Mouse (Mus musculus): ENCODE results near the gene Mybbp1a.
A peak's percentile ranks its signal among the peaks of the same experiment; 100 is the strongest.
"Not testable (repeated sequence)": the region's sequence is repeated elsewhere in the genome, so short reads cannot be mapped to it uniquely, and the experiment has no call there.

Mybbp1a gene

DNA sequence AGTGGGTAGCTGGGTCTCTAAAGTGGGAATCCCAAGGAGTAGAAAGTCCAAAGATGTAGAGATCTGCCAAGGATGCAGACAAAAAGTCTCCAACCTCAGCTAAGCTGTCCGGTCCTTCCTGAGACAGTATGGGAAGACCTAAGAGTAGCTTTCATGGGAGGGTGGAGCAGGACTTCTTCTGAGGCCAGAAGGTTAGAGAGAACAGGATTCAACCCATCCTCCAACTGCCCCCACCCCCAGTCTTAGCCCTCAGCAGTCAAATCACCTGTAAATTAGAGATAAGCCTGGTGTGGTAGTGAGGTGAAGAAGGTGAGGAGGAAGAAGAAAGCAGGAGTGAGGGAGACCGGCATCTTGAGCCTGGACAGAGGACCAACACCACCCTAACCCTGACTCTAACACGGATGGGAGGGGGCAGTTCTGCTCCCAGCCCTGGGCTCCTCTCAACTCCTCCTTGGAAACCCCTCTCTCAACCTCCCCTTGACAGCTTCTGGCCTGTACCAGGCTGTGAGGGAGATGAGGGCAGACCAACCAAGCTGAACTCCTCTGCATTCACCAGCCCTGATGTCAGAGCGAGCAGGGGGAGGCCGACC, 27.5 kb upstream of the Mybbp1a start:
- peak in 1 of 2 experiments; percentile 31 for DNase-seq

DNA sequence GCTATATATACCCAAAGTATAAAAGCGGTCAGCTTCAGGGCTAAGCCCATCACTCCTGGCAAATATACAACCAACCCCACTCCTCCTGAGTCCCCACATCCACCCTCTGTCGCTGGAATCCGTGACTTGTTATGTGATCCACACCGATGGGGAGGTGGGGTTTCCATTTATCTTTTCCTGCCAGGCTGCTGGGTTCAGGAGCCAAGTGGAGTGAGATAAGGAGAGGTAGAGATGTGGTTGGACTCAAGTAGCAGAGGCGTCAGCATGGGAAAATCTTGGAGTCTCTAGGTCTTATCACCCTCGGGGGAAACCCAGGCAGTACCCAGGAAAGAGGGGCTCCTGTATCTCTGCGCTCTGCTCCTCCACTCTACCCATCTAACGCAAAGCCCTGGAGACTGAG, 26.0 kb upstream of the Mybbp1a start:
- DNase-seq: no peak

DNA sequence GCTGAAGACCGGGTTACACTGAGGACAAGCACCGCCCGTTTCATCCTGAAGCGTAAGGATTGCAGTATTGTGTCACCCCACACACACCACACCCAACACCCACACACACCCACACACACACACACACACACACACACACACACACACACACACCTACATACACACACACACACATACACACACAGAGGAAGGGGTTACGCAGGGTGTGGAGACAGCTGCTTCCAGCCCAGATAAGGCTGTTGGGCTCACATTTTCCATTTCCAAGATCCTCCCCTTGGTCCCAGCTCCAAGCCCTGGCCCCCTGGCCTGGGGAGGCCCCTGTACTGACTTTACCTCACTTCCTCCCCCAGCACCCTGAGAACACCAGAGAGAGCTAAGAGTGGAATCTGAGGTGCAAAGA, 24.5 kb upstream of the Mybbp1a start:
- DNase-seq: peak in 1 of 2 experiments; percentile 41

DNA sequence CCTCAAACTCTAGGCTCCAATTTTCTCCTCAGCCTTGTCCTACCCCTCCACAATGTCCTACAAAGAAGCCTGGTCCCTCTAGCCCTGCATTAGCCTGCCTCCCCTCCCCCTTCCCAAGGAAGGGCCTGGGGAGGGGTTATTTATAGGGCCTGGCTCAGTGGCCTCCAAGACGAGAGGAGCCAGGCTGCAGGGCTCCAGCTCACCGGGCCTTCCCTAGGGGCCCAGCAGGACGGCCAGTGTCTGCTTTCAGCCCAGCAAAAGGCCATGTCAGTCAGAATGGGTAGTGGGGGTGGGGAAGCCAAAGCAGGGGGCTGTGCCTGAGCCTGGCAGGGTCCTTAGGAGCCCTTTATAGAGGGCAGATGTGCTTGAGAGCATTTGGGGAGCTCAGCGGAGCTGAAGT, 23.8 kb upstream of the Mybbp1a start:
- DNase-seq: peak in 1 of 2 experiments; percentile 18

DNA sequence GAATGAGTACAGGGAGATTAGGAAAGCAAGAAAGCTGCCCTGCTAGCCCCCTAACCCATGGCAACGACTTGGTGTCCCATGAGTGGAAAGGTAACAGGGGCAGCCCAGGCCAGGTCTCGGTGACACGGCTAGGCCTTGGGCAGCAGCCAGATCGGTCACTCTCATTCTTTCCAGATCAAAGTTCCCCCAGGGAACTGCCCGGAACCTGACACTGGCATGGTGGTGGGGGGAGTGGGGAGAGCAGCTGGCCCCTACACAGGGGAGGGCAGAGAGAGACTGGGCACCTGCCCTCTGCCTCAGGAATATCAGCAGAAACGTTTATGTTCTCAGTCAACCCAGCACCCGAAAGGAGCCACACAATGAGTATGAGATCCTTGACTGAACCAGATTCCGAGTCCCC, 22.9 kb upstream of the Mybbp1a start:
- DNase-seq: no peak

DNA sequence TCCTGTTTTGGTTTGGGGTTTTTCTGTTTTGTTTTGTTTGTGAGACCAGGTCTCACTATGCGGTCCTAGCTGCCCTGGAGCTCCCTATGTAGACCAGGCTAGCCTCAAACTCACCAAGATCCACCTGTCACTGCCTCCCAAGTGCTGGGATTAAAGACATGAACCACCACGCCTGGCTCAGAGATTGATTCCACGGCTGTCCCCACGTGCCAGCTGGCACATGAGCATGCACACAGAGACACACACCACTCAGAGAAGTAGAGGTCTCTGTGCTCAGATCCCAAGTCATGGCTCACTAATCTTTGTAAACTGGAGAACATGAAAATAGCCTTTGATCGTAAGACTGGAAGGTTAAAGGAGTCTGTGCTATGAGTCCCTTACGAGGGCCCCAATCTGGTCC, 22.1 kb upstream of the Mybbp1a start:
- no peak for DNase-seq

DNA sequence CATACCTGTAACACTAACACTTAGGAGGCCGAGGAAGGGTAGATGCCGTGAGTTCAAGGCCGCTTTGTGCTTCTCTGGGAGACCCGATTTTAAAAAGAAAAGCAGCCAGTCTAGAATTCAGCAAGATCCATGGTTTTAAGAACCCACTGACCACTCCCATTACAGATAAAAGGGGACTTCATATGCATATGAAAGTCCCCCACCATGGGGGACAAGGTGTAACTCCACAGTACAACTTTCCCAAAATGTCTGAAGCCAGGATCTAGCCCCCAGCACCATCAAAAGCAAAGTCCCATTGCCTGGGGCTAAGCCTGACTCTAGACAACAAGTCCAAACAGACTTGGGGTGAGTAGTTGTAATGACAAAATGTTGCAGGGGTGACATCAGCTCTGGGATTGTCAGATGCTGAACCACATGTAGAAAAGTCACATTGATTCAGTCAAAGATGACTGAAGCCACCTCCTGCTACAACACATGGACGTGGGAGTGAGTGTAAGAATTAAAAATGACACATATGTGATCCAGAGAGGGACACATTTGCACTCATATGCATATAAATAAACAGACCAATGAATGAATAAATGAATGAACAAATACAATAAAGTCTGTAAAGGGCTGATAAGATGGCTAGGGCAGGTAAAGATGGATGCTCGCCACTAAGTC, 20.6 kb upstream of the Mybbp1a start:
- DNase-seq: no peak

DNA sequence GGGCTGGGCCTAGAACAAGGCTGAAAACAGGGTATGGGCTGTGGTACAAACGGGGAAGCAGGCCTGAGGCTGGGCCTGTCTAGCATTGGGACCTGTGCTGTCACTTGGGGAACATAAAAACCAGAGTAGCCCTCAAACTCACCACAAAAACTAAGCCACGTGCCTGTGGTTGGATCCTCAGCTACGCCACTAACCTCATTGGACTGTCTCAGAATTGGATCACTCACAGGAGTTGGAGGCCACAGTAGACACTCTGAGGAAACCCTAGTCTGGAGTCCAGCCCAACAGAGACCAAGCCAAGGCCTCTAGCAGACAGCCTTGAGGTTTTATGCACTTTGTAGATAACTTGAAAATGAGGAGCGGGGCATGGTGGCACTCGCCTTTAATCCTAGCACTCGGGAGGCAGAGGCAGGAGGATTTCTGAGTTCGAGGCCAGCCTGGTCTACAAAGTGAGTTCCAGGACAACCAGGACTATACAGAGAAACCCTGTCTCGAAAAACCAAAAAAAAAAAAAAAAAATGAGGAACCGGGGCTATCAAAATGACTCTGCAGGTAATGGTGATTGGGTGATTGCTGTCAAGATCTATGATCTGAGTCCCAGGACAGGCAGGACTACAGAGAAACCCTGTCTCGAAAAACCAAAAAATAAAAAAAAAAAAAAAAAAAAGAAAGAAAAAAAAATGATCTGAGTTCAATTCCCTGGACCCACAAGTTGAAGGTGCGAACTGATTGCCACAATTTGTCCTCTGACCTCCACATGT, 19.5 kb upstream of the Mybbp1a start:
- DNase-seq: no peak

DNA sequence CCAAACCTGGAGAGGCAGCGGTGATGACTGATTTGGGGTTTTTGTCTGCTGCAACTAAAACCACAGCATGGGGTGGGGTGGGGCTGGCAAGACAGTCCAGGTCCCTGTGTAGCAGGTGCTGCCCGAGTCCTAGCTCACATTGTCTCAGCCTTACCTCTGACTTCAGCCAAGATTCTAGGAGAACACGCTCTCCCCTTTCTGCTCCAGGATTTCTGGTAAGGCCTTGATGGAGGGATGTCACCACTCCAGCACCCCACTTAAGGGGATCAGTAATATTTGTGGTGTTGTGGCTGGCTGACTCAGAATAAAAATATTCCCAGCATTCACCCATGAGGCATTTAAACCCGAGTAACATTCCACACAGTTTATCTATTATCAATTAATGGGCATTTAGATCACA, 17.5 kb upstream of the Mybbp1a start:
- DNase-seq: no peak

DNA sequence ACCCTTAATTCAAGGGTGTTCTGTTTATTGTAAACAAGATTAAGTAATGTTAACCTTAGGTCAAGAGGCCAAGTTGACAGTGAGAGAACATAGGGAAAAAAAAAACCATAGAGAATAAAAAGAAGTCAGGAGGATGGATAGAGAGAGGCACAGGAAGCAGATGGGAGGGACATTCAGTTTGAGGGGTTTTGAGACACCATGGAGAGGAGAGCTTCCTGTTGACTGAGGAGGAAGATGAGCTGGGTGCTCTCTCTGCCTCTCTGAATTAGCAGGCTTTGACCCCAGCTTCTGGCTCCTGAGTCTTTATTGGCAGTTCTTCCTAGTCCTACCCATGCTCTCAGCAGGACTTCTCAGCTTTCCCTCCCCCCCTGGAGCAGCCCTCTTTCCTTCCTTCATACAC, 16.0 kb upstream of the Mybbp1a start:
- no peak for DNase-seq

DNA sequence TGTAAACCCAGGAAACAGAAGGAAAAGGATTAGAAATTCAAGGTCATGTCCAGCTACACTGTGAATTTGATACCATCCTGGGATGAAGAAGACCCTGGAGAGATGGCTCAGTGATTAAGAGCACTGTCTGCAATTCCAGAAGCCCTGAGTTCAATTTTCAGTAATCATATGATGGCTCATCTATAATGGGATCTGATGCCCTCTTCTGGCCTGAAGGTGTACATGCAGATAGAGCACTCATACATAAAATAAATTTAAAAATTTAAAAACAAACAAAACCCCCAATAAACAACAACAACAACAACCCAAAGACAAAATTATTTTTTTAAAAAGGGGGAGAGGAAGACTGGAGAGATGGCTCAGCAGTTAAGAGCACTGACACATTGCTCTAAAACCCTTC, 14.3 kb upstream of the Mybbp1a start:
- DNase-seq: no peak

DNA sequence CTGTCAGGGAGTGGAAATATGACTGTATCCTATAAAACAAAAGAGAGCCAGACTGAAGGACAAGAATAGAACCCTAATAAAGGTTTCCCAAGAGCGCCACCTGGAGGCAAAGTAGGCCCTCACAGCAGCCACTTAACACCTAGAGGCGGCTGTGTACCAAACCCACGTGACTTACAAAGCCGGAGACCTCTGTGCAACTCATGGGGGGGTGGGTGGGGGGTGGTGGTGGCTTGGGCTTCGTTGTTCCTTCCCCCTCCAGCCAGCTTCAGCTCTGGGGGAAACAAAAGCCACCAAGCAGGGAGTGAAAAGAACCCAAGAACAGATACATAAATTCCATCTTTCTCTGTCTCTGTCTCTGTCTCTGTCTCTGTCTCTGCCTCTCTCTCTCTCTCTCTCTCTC, 12.5 kb upstream of the Mybbp1a start:
- peak; percentile 82 to 89 for DNase-seq

DNA sequence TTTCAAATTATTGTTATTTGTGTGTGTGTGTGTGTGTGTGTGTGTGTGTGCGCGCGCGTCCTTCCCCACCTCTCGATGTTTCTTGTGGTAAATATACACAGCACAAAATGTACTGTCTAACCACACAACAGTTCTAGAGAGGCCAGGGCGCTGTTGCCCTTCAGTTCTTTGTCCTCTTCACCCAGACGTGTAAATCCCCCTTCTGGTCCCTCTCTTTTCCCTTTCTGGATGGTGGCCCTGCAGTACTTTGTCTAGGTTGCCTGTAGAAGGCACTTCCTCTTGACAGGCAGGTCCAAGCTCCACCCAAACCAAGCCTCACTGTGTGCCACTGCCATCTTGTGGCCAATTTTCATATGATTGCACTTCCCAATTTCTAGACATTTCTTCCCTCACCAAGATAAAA, 11.9 kb upstream of the Mybbp1a start:
- DNase-seq: peak; percentile 77 to 88

DNA sequence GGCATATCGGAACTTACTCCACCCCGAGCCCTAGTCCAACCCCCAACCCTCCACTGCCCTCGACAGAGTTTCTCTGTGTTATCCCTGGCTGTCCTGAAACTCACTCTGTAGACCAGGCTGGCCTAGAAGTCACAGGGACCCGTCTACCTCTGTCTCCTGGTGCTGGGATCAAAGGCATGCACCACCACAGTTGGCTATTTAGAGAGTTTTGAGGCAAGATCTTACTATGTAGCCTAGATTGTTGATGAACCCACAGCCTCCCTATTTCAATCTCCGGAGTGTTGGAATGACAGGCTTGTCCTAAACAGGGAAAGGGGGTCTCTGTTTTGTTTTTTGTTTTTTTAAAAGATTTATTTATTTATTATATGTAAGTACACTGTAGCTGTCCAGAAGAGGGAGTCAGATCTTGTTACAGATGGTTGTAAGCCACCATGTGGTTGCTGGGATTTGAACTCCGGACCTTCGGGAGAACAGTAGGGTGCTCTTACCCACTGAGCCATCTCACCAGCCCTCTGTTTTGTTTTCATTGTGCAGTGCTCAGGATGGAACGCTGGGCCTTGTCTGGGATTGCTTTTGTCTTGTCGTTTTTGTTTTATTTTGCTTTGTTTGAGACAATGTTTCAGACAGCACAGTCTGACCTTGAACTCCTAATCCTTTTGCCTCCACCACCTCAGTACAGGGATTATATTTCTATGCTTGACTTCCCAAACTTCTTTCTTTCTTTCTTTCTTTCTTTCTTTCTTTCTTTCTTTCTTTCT, 10.7 kb upstream of the Mybbp1a start:
- DNase-seq: not testable (repeated sequence)

DNA sequence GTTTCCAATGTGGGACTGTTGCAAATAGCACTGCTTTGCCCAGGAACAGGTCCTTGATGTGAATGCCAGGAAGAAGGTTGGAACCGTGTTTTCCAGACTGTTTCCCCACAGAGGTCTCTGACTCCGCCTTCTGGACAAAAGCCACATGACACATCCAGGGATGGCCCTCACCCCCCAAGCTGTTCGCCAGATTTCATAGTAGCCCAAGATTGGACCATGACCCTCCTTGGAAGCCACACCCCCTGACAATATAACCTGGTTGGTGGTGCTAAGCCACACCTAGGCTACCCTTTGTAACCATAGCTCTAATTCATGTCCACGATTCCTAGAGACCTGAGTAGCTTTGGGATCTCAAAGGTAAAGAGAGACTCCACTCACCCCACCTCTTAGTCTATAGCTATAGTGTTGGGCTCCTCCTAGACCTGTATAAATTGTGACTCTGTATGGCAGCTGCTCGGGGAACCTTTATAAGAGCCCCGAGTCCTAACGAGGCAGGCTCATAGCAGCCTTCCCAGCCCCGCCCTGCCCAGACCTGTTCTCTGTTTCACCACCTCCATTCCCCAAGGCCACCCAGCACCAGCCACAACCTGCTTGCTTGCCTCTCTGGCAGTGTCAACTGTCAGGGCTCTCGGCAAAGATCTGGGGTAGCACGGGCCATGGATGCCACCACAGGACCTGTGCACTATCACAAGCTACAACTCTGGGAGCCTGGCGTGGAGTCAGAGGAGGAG, 6.0 kb upstream of the Mybbp1a start, which contains the start of gene Ggt6:
Gene Ggt6 (plus strand): TSS at position 564 of the 731 bp plus-strand sequence.
- DNase-seq: peak; percentile 6 to 24

DNA sequence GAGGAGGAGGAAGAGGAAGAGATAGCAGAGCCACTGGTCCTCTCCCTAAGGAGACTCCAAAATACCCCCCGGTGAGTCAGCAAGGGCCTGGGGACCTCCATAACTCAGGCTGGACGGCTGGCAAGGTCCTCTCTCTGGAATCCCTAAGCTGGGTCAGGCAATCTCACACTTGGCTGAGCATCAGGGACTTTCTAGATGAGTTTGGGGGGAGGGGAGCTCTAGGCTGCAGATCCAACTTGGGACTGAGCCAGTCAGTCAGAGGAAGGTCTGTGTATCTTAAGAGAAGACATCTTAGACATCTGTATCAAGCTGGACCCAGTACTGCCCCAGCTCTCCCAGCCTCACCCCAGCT, 5.5 kb upstream of the Mybbp1a start:
- peak in 1 of 2 experiments; percentile 65 for DNase-seq

DNA sequence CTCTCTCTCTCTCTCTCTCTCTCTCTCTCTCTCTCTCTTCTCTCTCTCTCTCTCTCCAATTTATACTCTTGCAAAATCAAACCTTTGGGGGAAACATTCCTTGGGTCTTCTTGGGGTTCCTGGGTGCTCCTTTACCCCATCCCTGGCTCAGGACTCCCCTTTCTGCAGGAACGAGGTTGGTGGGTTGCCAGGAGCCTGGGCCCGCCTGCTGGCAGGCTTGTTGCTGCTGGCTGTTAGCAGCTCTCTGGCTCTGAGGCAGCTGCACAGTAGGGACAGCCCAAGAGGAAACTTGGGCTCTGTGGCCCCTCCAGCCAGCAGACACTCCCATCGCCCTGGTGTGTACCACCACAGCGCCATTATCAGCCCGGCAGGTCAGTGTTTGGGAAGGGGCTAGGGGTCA, 4.9 kb upstream of the Mybbp1a start:
- peak in 1 of 2 experiments; percentile 70 for DNase-seq

DNA sequence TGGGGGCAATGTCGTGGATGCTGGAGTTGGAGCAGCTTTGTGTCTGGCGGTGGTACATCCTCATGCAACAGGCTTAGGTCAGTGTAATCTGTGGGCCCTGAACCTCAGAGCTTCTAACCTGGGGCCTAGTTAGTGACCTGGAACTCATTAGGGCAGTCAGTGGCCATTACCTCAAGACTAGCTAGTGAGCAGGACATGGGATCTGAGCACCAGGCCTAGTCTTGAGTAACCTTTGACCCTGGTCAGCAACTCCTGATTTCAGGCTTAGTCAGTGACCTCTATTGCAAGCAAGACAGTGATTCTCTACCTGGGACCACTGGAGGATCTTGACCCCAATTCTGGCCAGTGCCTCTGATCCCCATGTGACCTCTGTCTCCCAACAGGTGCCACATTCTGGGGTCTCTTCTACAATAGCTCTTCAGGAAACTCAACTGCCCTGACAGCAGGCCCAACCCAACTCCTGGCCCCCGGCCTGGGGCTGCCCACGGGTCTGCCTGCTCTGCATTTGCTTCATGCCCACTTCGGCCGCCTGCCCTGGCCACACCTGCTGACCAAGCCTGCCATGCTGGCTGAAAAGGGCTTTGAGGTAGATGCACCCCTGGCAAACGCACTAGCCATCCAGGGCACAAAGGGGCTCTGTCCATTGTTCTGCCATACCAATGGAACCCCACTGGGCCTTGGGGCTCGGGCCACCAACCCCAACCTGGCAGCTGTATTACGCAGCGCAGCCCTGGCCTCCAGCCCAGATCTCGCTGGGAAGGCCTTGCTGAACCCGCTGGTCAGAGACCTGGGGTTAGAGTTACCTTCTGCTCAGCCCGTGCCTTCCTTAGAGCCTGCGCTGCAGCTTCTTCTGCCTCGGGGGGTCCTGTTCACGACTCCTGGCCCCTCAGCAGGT, 4.2 kb upstream of the Mybbp1a start:
- no peak for DNase-seq

DNA sequence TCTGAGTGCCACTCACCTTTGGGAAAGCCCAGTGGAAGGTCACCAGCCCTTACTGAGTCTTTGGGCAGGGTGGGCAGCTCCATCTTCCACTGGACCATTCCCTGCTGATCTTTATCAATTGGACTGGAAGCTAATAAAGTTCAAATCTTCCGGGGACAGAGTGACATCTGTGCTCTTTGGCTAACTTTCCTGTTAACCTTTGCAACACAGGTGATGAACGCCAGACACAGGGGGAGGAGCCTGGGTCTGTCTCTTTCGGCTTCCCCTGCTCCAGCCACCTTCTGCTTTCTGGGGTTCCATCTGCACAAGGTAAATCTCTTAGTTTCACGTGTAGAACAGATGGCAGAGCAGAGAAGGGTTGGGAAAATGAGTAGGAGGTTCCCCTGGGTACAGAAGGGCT, 2.7 kb upstream of the Mybbp1a start:
- no peak for DNase-seq

DNA sequence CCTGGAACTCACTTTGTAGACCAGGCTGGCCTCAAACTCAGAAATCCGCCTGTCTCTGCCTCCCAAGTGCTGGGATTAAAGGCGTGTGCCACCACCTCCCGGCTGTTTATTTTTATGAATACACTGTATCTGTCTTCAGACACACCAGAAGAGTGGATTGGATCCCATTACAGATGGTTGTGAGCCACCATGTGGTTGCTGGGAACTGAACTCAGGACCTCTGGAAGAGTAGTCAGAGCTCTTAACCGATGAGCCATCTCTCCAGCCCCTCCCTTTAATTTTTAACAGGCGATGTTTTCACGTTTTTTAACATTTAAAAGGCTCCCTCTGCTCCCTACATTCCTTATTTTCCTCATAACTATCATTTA, 574 bp upstream of the Mybbp1a start:
- DNase-seq: not testable (repeated sequence)

DNA sequence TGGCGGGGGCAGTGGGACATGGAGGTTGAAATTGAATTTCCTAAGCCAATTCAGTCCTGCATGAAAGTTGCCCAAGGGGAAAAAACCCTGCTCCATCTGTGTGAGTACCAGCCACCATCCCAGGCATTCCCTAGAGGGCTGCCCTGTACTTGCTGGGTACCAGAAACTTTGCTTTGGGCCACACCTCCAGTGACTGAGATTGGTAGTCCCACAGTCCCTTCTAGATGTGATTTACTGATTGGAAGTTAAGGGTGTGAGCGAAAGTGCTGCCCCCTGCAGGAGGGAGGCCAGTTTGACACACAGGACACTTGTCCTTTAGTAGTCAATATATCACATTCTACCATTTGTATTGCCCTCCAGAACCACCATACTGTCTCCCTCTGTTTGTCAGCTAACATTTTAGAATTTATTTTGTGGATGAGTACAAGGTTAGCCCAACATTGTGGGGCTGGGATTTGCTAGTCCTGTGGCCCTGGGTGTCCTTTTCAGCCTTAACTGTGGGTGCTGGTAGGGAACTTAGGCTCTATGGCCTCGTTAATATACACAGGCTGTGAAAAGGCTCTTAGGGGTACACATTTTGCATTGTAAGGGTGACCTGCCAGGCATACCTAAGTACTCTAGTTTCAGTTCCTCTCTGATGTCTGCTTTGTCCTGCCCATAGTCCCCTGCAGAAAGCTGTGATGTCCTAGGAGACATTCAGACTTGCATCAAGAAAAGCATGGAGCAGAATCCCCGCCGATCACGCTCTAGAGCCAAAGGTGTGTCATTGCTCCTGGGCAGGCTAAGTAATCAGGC, 5.4 kb downstream of the Mybbp1a start:
- DNase-seq: peak in 1 of 2 experiments; percentile 64
